Mouse (Mus musculus): Measurements from ENCODE around the gene Ryr2.
"Not testable (repeated sequence)": the region's sequence is repeated elsewhere in the genome, so short reads cannot be mapped to it uniquely, and the experiment has no call there.

The Ryr2 gene

DNA sequence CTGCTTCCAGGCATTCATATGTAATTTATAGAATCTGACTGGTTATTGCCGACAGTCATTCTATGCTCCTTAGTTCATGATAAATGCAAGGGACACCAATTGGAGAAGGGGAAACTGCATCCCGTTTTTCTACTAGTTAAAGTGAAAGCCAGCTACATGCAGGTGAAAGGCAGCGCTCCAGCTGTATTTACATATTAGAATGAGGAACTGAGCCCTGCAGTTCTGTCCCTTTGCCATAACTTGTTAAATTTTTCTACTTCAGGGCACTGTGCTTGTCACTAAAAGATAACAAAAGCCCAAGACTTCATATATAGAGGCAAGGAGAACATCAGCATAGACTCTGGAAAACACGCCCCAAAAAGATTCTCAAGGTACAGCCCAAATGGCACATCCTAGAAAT is 165.0 kb downstream of the Ryr2 start:
- no peak for DNase-seq (ENCODE audit: low read depth, low spot score)

DNA sequence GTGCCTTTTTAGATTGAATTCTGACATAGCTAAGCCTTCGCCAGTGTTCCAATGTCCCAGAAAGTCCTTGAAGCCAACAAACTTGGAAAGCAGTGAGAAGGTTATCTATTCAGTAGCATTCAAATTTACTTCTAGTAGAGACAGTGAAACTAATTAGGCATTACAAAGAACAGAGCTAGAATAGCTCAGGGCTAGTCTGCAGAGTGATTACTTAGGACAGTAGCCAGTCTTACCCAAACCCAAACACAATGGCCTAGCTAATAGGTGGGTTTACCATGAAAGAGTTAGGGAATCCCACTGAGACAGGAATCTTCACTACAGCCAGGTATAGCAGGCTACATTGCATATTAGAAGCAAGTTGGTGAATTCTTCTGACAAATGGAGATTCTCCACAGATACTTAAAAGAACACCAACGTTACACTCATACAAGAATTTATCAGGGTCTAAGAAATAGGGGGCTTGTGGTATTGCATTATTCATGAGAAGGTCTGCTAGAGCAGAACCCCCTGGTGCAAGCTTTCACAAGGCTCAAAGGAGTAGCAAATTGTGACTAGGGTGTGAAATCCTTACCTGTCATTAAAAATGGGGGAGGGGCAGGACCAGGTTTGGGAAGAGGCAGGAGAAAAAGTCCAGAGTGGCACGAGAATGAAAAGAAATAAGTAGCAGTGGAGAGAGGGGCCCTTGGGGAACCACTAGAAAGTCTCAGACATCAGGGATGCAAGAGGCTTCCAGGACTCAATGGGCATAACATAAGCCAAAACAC is 172.3 kb downstream of the Ryr2 start:
- DNase-seq (ENCODE audit: low read depth, low spot score) = not testable (repeated sequence)

DNA sequence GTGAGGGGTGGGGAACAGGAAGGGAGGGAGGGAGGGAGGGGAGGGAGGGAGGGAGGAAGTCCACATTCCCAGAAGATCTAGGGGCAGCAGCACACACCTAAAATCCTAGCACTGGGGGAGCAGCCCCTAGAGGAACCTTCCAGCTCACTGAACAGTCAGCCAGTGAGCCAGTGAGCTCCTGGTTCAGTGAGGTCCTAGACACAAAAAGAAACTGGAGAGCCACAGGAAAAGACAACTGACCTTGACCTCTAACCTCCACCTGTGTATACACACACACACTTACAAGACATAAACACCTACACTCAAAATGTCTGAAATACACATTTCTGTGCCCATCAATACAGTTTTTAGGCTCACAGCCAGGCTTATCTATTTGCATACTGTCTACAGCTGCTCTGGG is 173.4 kb downstream of the Ryr2 start:
- no peak for DNase-seq (ENCODE audit: low read depth, low spot score)

DNA sequence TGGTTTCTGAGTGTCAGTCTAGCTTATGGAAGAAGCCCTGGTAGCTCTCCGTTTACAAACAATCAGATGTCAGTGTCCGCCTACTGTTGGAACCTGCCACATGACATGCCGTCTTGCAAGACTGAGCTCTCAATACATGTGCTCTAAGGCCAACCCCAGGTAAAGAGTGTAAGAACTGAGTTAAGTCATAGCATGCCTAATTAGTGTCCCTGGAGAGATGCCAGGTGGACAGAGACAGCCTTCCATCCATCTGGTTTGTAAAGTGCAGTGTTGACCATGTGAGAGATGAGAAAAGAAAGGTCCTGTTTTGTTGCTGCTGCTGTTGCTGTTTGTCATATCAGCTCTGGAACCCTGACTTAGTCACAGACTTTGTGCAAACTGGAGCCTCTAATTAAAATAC is 178.0 kb downstream of the Ryr2 start:
- DNase-seq (ENCODE audit: low read depth, low spot score) = peak; percentile 75

DNA sequence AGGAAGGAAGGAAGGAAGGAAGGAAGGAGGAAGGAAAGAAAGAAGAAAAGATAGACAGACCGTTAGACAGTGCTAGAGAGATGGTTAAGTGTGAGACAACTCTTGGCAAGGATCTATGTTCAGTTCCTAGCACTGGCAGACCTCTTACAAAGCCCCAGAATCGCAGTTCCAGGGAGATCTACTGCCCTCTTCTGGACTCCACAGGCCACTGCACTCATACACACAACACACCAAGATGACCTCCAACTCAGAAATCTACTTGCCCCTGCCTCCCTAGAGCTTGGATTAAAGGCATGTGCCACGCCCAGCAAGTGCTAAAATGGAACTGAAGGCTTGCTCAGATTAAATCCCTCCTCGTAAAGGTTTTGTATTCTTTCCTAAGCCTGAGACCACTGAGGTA is 179.0 kb downstream of the Ryr2 start:
- DNase-seq (ENCODE audit: low read depth, low spot score) = no peak

DNA sequence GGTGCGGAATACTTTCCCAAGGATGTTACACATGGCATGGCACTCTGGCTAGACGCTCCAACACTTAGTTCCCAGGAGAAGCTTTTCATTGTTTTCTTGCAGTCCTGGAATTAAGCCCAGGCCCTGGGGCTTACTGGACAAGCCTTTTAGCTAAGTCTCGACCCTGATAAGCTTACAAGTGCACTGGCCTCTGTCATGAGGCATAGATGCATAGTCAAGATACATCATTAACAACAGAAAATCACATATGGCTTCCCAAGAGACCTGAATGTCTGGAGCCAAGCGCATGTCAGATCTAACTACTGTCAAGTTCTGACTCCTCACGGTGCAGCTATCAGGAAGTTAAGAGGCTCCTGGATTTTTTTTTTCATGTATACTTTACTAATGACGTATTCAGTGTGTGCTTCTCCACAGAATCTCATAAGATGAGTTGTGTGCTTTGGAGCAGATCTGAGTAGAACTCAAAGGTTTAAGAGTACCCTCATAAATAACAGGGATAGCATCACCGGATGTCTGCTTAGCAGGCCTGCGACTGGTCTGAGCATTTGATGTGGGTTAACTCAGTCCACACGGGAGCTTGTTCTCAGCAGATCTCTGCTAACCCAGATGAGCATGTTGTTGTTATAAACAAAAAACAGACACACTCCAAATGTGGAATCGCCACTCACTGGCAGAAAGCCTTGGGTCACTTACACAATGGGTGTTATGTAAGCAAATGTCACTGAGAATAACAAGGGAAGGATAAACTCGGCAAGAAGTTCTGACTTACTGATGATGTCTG is 179.8 kb downstream of the Ryr2 start:
- peak; percentile 62 for DNase-seq (ENCODE audit: low read depth, low spot score)

DNA sequence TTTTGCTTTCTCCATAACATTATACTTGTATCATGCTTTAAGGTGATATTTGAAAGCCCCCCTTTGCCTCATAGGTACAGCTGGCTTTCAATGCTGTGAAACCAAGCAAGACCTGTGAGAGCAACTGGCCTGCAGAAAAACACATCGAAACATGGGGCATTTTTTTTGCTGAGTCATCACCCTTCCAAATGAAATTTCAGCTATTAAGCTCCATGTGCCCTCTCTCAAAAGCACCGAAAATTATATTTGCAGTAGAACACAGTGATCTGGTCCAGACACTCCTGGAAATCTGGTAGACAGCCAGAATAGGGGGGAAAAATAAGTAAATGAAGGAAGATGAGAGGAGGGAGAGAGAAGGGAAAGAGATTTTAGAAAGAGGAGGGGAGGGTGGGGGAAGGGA is 180.5 kb downstream of the Ryr2 start:
- no peak for DNase-seq (ENCODE audit: low read depth, low spot score)

DNA sequence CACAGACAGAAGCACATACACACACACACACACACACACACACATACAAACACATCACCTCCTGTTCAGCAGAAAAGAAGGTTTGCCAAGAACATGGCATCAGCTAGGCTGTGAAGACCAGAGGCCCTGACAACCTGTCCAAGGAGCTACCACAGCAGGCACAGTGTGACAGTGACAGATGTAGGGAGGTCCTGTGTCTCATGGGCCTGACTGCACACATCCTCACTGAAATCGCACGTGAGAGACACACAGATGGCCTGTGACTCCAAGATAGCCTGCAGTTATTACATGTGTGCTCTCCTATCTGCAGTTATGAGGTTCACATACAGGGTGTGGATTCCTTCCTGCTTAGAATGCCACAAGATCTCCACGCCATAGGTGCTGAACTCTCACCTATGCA is 182.0 kb downstream of the Ryr2 start:
- no peak for DNase-seq (ENCODE audit: low read depth, low spot score)

DNA sequence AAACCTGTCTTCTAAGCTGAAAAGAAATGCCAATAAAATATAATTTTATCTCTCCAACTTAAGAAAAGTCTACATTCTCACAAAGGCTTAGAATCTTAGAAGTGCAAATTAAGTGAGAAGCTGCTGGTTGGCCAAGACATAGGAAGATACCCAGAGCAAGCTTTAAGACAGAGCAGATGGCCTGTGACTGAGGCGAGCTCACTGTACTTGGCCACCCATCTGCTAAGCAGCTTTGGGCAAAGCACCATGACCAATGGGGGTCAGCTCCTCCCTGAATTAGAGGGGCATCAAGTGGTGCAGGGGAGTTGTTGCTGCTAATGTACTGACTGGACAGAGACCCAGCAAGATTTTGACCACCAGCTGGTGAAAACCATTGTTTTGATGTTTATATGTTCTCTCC is 186.2 kb downstream of the Ryr2 start:
- DNase-seq (ENCODE audit: low read depth, low spot score) = peak; percentile 72

- no peak for DNase-seq (ENCODE audit: low read depth, low spot score)
These were observed 187.3 kb downstream of the Ryr2 start for GRCm38 (mm10) chr13:11919448-11919847.

- DNase-seq (ENCODE audit: low read depth, low spot score) = no peak
These were observed 191.1 kb downstream of the Ryr2 start for GRCm38 (mm10) chr13:11915619-11916018.

- DNase-seq (ENCODE audit: low read depth, low spot score) = peak; percentile 68
These were observed 192.1 kb downstream of the Ryr2 start for GRCm38 (mm10) chr13:11914682-11915081.

DNA sequence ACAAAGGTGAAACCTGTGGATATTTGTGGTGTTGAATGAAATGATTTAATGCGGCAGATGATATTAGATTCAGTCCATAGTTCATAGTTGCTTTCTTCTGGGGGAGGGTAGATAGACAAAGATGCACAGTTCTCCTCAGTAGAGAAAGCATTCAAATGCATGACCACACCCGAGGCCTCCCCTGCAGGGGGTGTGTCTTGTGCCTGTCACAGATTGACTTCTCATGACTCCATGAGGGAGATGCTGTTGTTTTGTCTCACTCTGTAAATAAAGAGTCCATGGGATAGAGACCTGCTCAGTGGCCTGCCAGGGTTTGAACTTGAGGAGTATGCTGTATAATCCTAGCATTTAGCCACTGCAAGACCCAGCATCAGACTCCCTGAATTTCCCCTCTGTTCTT is 194.5 kb downstream of the Ryr2 start:
- DNase-seq (ENCODE audit: low read depth, low spot score) = peak; percentile 34

DNA sequence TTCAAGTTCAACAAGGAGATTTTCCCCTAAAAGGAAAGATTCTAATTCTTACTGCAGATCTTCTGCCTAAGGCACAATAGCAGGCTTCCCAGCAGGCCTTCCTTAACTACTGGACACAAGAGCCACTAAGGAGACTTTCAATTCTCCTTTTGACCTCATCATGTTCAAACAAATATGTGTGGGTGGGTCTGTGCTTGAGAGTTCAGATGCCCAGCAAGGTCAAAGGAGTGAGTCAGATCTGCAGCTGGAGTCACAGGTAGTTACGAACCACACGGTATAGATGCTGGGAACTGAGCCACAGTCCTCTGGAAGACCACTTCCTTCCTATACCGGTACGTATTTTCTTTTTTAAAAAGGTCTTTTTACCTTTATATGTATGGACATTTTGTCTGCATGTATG is 198.6 kb downstream of the Ryr2 start:
- no peak for DNase-seq (ENCODE audit: low read depth, low spot score)

- peak; percentile 69 for DNase-seq (ENCODE audit: low read depth, low spot score)
These were observed 201.6 kb downstream of the Ryr2 start for GRCm38 (mm10) chr13:11905126-11905525.

DNA sequence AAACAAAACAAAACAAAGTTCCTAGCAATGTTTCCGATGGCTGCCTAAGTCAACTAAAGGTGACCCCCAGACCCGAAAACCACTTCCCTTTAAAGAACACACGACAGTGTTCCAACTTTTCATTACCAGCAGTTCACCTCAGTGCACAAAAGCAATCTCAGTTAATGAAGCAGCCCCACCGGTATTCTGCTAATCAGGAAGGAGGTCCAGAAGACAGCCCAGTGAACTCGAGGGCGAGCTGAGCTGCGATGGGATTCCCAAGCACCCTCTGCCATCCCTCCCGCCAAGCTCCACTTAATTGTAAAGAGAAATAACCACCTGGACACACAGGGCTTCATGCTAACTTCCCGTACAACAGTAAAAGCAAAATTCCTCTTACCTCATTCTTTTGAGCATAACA is 203.5 kb downstream of the Ryr2 start:
- no peak for DNase-seq (ENCODE audit: low read depth, low spot score)

GRCm38 (mm10) chr13:11902856-11903255 is 203.9 kb downstream of the Ryr2 start:
- DNase-seq (ENCODE audit: low read depth, low spot score) = no peak

GRCm38 (mm10) chr13:11900631-11901030 is 206.1 kb downstream of the Ryr2 start:
- no peak for DNase-seq (ENCODE audit: low read depth, low spot score)

GRCm38 (mm10) chr13:11895631-11896030 is 211.1 kb downstream of the Ryr2 start:
- DNase-seq (ENCODE audit: low read depth, low spot score) = no peak

GRCm38 (mm10) chr13:11891739-11892138 is 215.0 kb downstream of the Ryr2 start:
- DNase-seq (ENCODE audit: low read depth, low spot score) = peak; percentile 89

DNA sequence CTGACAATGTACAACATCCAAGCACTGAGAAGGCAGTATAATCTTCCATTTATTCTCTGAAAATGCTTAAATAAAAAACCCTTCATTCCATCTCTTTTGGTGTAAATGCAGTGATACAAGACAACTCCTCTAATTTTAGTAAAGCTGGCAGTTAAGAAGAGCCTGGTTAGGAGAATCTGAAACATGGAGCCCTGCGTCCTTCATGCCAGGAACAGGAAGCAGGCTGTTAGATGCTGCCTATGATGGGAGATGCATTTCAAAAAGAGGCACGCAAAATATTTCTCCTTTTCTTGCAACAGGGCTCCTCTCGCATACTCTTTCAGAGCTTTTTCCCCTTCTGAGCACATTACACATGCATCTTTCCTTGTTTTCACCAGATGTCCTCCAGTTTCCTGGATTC is 215.6 kb downstream of the Ryr2 start:
- DNase-seq (ENCODE audit: low read depth, low spot score) = peak; percentile 44

- peak; percentile 69 for DNase-seq (ENCODE audit: low read depth, low spot score)
These were observed 222.6 kb downstream of the Ryr2 start for GRCm38 (mm10) chr13:11884175-11884574.

DNA sequence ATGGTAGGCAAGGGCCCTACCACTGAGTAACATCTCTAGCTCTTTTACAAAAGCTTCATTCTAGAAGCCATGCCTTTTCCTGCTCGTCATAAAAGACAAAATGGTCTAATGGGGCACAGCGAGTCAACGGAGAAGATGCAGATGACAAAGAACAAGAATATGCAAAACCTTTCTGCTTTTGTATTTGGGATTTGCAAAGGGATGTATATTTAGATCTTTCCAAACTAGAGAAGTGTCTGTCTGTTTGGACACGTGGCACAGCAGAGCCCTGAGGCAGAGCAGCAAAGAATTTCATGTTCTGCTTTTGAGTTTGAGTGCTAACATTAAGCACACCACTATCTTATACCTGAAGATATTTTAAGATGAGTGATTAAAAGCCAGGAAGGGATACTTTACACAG is 224.4 kb downstream of the Ryr2 start:
- DNase-seq (ENCODE audit: low read depth, low spot score) = no peak
